Mouse (Mus musculus) erythroblast, embryonic 14.5 days (primary cell): Measurements from ENCODE around the gene Samd13.

Experiments used
- GATA1 ChIP-seq: IDR thresholded peaks from 2 replicates; pipeline ENCODE4 v1.6.1; 2012; ENCODE audit warnings: low read length, inconsistent platforms, mixed read lengths
- TAL1 ChIP-seq: IDR thresholded peaks from 3 replicates; pipeline ENCODE4 v1.6.1; 2012; ENCODE audit warnings: low read length, inconsistent platforms, mixed read lengths

DNA sequence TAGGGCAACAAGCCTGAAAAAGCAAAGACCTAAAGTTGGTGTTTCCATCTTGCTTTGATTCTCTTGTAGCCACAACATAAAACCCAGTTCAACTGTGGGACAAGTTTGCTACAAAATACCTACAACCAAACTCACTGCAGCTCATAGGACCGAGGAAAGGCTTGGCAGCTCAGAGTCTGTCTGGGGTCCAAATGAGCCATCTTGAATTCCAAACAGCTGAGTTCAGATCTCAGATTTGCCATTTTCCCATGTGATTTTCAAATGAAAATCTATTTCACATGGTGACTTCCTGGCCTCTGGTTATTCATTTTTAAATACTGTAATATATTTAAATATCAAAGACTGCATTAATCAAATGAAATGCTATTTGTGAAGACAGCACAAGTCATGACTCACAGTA, 10.3 kb downstream of the Samd13 start:
- TF ChIP-seq GATA1 (no peak), TAL1 (no peak)
